Mouse (Mus musculus) embryonic fibroblast, embryonic 13.5 days (primary cell): Measurements from ENCODE around the gene Mitd1.

Experiments used
- CTCF ChIP-seq: IDR thresholded peaks from 2 replicates; pipeline ENCODE4 v1.5.1; 2011; ENCODE audit warnings: mild to moderate bottlenecking, control low read depth, low read length, moderate library complexity, borderline replicate concordance; ENCODE audit not compliant: insufficient read depth
- POLR2A ChIP-seq: IDR thresholded peaks from 2 replicates; pipeline ENCODE4 v1.6.1; 2011; ENCODE audit warnings: low read depth, mild to moderate bottlenecking, control low read depth, low read length, moderate library complexity

DNA sequence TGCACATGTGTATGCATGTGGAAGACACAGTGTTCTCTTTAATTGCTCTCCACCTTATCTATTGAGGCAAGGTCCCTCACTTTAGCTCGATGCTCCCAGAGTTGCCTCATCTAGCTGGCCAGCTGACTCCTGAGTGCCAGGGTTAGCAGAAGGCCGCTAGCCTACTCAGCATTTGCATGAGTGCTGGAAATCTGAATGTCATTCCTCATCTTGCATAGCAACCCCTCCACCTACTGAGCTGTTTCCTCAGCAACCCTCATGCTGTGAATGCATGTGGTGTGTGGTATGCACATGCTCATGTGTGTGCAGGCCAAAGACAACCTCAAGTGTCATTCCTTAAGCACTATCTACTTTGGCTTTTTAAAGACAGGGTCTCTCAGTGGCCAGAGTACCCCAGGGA is 39.5 kb downstream of the Mitd1 start:
- TF ChIP-seq CTCF (no peak), POLR2A (no peak)
